Comparison of ENCODE assay signal across 1 mouse cellular context in genomic region chr2:156324116-156324588, GRCm38 (mm10).
TF ChIP-seq lines count a peak whose summit lies in the region.

No protein-coding gene starts in this region.

TF ChIP-seq in MEL, 35 proteins besides CTCF, POLR2A, EP300 and RAD21 (continued from another document):
- TF ChIP-seq POLR2AphosphoS5 (IDR thresholded peaks at IDR 0.05; ENCODE audit: borderline replicate concordance, low read depth, low read length): no peak
- TF ChIP-seq MAZ (IDR thresholded peaks at IDR 0.05; ENCODE audit: low read depth, low read length): no peak
- peak; percentile 78 for TF ChIP-seq CHD2 (IDR thresholded peaks at IDR 0.05; ENCODE audit: low read length)
- TF ChIP-seq E2F4 (IDR thresholded peaks at IDR 0.05; ENCODE audit: borderline replicate concordance, low read depth, low read length): no peak
- TF ChIP-seq ZMIZ1 (IDR thresholded peaks at IDR 0.05; ENCODE audit: low read depth, low read length): no peak
- no peak for TF ChIP-seq NELFE (IDR thresholded peaks at IDR 0.05; ENCODE audit: low read depth, low read length)
- no peak for TF ChIP-seq KAT2A (conservative IDR thresholded peaks at IDR 0.05; ENCODE audit: low read depth, low read length)
- peak; percentile 97 for TF ChIP-seq ETS1 (IDR thresholded peaks at IDR 0.05; ENCODE audit: low read depth, low read length)
- peak; percentile 76 for TF ChIP-seq TCF12 (IDR thresholded peaks at IDR 0.05; ENCODE audit: low read depth, low read length)
- no peak for TF ChIP-seq MAFK (IDR thresholded peaks at IDR 0.05; ENCODE audit: borderline replicate concordance, low read depth, low read length)
- peak; percentile 97 for TF ChIP-seq RCOR1 (IDR thresholded peaks at IDR 0.05; ENCODE audit: low read depth, low read length)
- TF ChIP-seq MYB (IDR thresholded peaks at IDR 0.05; ENCODE audit: low read depth, low read length): peak; percentile 69
- no peak for TF ChIP-seq USF2 (IDR thresholded peaks at IDR 0.05; ENCODE audit: borderline replicate concordance in 1 of 2, insufficient read depth in 1 of 2, low read depth in 1 of 2, low read length in 2 of 2)
- TF ChIP-seq ZC3H11A (IDR thresholded peaks at IDR 0.05; ENCODE audit: low read depth, low read length): no peak
- TF ChIP-seq NRF1 (IDR thresholded peaks at IDR 0.05; ENCODE audit: insufficient read depth, low read depth, low read length, poor library complexity, severe bottlenecking): no peak
- peak; percentile 51; the same call in 1 of the 2 replicates for TF ChIP-seq MYC (IDR thresholded peaks at IDR 0.05; ENCODE audit: low read depth, low read length)
- 0 out of 2 replicates have a peak, but pooled peaks have one; percentile 16 for TF ChIP-seq UBTF (IDR thresholded peaks at IDR 0.05; ENCODE audit: borderline replicate concordance, insufficient read depth, low read depth, low read length)
- TF ChIP-seq SMC3 (IDR thresholded peaks at IDR 0.05; ENCODE audit: low read depth, low read length): no peak
TF ChIP-seq in MEL: peak in this region for 14.
